Mouse (Mus musculus) kidney, embryonic 14.5 days (tissue): ENCODE measurements around the gene Rnpep. TPM values are rescaled to one million over a fixed set of nuclear protein-coding genes. Genes with fewer than 3 reads are reported as not detected.
"Not testable (repeated sequence)": the region's sequence is repeated elsewhere in the genome, so short reads cannot be mapped to it uniquely, and the experiment has no call there.

Source experiments
- ATAC-seq: fragments of 200-750 bp; cut with Nextera tagmentation; 2 replicates; pipeline ENCODE4 v1.8.0; 2017; ENCODE audit warnings: moderate number of reproducible peaks, mild to moderate bottlenecking, moderate TSS enrichment, moderate library complexity; ENCODE audit not compliant: low FRiP score, low TSS enrichment
- H3K27ac ChIP-seq: fragments of 300-500 bp; sonication (generic); 2 replicates; pipeline ENCODE4 v1.5.1; 2014; ENCODE audit warnings: low read depth, mild to moderate bottlenecking, low read length, moderate library complexity, mixed read lengths
- H3K27me3 ChIP-seq: fragments of 300-500 bp; sonication (generic); 2 replicates; pipeline ENCODE4 v1.6.1; 2014; ENCODE audit warnings: mild to moderate bottlenecking, low read length; ENCODE audit not compliant: control insufficient read depth, insufficient read depth
- H3K36me3 ChIP-seq: fragments of 300-500 bp; sonication (generic); 2 replicates; pipeline ENCODE4 v1.6.1; 2014; ENCODE audit warnings: low read length, mixed read lengths; ENCODE audit not compliant: control insufficient read depth, insufficient read depth
- H3K4me1 ChIP-seq: fragments of 300-500 bp; sonication (generic); 2 replicates; pipeline ENCODE4 v1.6.1; 2014; ENCODE audit warnings: low read length, mixed read lengths; ENCODE audit not compliant: control insufficient read depth, insufficient read depth
- H3K4me2 ChIP-seq: fragments of 300-500 bp; sonication (generic); replicated peaks from 2 replicates; pipeline ENCODE4 v1.6.1; 2014; ENCODE audit warnings: low read depth, mild to moderate bottlenecking, low read length
- H3K4me3 ChIP-seq: fragments of 300-500 bp; sonication (generic); 2 replicates; pipeline ENCODE4 v1.5.1; 2014; ENCODE audit warnings: mild to moderate bottlenecking, low read length
- H3K9ac ChIP-seq: fragments of 300-500 bp; sonication (generic); 2 replicates; pipeline ENCODE4 v1.6.1; 2014; ENCODE audit warnings: low read depth, mild to moderate bottlenecking, low read length, moderate library complexity
- H3K9me3 ChIP-seq: fragments of 300-500 bp; sonication (generic); 2 replicates; pipeline ENCODE4 v1.6.1; 2016; ENCODE audit warnings: low read length; ENCODE audit not compliant: control insufficient read depth
- WGBS: fragments of 180-500 bp; shearing (Covaris S2); extraction: QIAGEN DNeasy Blood & Tissue Kit; methylation state at CpG from one replicate; pipeline ENCODE4 v1.1.7; 2014; 5-methylcytosine and 5-hydroxymethylcytosine counted together
- polyA plus RNA-seq: library from polyadenylated mRNA; unstranded; fragments of >200 nt; fragmentation: Nextera tagmentation; extraction: Ambion mirVana; gene quantifications from 2 replicates; pipeline ENCODE4 v1.2.1, GENCODE M21; 2014

The Rnpep gene
- polyA plus RNA-seq, 1 experiment from 2014 or later: 86.8 TPM

DNA sequence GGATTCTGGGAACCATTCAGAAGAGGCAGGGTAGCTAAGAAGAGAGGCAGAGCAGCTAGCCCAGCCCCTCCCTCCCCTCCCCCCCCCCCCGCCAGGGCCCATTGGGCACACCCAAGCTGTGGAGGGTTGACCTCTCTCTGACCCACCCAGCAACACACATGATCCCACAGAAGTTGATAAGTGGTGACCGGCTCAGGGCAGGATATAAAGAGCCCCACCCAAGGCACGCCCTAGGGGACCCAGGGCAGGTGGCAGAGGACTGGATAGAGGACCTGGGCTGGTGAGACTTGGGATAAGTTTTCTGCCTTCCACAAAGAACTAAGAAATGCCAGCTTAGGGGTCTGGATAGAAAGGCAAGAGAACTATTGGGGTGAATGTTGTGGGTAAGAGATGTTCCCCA, 33.2 kb downstream of the Rnpep start:
- H3K9ac ChIP-seq: no peak overlapping the region
- no peak overlapping the region for H3K27ac ChIP-seq
- ATAC-seq: no peak
- H3K4me2 ChIP-seq: no peak overlapping the region
- no peaks in the 10 kb centered on the region for H3K9me3 ChIP-seq
- H3K4me1 ChIP-seq: no peaks in the 10 kb centered on the region
- H3K27me3 ChIP-seq: no peaks in the 10 kb centered on the region; the same call in 1 of the 2 replicates
- no peaks in the 10 kb centered on the region for H3K36me3 ChIP-seq
- H3K4me3 ChIP-seq: no peak overlapping the region
- WGBS: 64% methylated on average over 2 of the region's 3 CpGs

DNA sequence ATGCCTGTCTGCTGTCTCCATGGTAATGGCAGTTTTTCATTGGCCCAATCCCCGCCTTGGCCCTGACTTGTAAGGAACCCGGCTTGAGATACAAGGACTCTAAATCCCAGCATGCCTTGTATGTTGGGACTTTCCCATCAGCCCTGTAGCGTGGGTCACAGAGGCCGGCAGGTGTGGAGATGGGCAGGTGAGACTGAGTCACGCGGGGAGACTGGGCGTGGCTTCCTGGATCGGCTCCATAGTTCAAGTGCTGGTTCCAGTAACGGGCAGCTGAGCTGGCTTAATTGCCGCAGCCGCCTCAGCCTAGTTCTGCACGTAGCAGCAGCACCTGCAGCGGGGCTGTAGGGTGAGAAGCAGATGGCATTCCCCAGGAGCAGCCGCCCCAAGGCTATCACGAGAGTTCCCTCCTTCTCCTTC, 35.4 kb downstream of the Rnpep start:
- WGBS: 3% methylated on average over 15 of the region's 15 CpGs
- peak overlapping the region; percentile 11; the same call in 1 of the 2 replicates for H3K4me3 ChIP-seq
- peak; percentile 69 for ATAC-seq
- no peaks in the 10 kb centered on the region for H3K4me1 ChIP-seq
- no peak overlapping the region for H3K27ac ChIP-seq
- no peak overlapping the region for H3K9ac ChIP-seq
- peak overlapping the region; percentile 21 for H3K4me2 ChIP-seq
- no peaks in the 10 kb centered on the region; the same call in 1 of the 2 replicates for H3K27me3 ChIP-seq
- H3K9me3 ChIP-seq: no peaks in the 10 kb centered on the region
- H3K36me3 ChIP-seq: no peaks in the 10 kb centered on the region

DNA sequence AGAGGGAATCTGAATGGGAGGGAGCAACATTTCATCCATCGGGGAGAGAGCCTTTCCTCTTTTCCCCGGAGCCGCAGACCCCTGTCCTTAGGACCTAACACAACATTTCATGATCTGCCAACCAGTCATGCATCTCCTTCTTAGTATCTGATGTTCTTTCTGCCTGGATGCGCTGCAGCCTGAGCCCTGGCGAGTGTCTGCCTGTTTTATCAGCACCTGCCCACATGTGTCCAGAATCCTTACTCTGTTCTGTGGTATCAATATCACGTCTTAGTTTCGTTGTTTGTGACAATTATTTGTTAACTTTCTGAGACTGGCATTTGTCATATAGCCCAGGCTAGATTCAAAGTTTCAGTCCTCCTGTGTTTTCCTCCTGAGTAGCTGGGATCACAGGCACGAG, 39.9 kb downstream of the Rnpep start:
- Histone ChIP-seq H3K4me1 (no peaks in the 10 kb centered on the region), H3K4me3 (no peak overlapping the region), H3K36me3 (no peaks in the 10 kb centered on the region), H3K9me3 (no peaks in the 10 kb centered on the region), H3K27ac (no peak overlapping the region), H3K27me3 (no peaks in the 10 kb centered on the region; the same call in 1 of the 2 replicates), H3K9ac (no peak overlapping the region), H3K4me2 (no peak overlapping the region)
- 76% methylated on average over 8 of the region's 8 CpGs for WGBS
- no peak for ATAC-seq

DNA sequence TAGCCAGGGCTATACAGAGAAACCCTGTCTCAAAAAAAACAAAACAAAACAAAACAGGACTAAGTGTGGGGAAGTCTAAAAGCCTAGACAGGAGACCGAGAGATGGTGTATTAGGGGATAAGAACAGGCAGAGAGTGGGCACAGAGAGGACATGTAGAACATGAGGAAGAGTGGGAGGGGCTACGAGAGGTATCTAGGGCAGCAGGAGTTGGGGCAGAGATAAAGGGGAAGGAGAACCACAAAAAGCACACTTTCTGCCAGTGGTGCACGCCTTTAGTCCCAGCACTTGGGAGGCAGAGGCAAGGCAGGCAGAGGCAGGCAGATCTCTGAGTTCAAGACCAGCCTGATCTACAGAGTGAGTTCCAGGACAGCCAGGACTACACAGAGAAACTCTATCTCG, 43.7 kb downstream of the Rnpep start:
- not testable (repeated sequence) for H3K9ac ChIP-seq, H3K9me3 ChIP-seq, ATAC-seq, H3K4me1 ChIP-seq, H3K4me3 ChIP-seq, H3K27ac ChIP-seq, H3K4me2 ChIP-seq, H3K27me3 ChIP-seq, H3K36me3 ChIP-seq
- 92% methylated on average over 4 of the region's 4 CpGs for WGBS

DNA sequence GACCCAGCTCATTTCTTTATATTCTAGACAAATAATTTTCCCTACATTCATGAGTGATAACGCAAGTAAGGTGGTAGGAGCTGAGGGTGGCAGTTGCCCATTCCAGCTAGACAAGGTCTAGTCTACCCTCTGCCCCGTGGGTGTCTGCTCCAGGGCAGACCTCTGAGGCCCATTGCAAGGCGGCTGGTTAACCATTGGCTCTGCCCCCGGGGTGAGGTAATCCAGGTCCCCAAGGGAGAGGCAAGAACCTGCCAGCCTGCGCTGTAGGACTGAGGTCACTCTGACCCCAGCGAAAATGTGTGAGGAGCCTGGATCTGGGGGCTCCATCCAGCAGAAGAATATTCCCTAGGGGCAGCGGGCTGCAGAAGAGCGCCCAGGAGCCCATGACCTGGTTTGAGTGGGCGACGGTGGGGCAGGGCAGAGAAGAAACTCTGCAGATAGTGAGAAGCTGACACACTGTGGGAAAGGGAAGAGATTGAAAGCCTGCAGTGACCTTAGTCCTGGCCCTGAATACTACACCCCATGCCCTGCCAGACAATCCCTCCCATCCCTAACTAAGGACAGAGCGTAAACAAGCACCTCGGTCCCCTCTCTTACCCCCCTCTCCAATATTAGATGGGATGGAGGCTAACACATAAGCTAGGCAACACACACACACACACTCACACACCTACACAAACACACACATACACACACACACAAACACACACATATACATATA, 46.6 kb downstream of the Rnpep start:
- 51% methylated on average over 12 of the region's 12 CpGs for WGBS
- ATAC-seq: no peak; the same call in 1 of the 2 replicates
- H3K27ac ChIP-seq: no peak overlapping the region
- H3K4me2 ChIP-seq: no peak overlapping the region
- H3K9me3 ChIP-seq: no peaks in the 10 kb centered on the region
- no peak overlapping the region for H3K4me3 ChIP-seq
- H3K9ac ChIP-seq: no peak overlapping the region
- H3K4me1 ChIP-seq: no peaks in the 10 kb centered on the region
- no peaks in the 10 kb centered on the region for H3K27me3 ChIP-seq
- H3K36me3 ChIP-seq: no peaks in the 10 kb centered on the region

DNA sequence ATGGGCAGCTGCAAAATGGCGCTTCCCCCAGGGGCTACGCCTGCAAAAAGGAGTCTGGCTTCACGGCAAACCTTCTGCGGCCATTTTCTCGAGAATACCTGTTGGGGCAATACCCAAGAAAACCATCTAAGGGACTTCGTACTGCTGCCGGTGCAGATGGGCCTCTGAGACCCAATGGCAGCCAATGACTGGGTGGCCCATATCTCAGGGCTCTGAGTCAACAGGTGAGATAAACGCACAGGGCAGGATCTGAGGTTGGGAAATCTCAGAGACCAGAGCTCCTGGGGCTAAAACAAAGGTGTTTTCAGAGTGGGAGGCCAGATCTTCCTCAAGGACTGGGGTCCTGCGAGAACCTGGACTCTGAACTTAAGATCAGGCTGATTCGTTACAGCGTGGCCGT, 49.1 kb downstream of the Rnpep start:
- Histone ChIP-seq H3K27me3 (no peaks in the 10 kb centered on the region), H3K36me3 (no peaks in the 10 kb centered on the region), H3K4me2 (no peak overlapping the region), H3K27ac (no peak overlapping the region), H3K9me3 (no peaks in the 10 kb centered on the region), H3K4me3 (no peak overlapping the region), H3K9ac (no peak overlapping the region), H3K4me1 (no peaks in the 10 kb centered on the region)
- 89% methylated on average over 12 of the region's 12 CpGs for WGBS
- no peak for ATAC-seq

DNA sequence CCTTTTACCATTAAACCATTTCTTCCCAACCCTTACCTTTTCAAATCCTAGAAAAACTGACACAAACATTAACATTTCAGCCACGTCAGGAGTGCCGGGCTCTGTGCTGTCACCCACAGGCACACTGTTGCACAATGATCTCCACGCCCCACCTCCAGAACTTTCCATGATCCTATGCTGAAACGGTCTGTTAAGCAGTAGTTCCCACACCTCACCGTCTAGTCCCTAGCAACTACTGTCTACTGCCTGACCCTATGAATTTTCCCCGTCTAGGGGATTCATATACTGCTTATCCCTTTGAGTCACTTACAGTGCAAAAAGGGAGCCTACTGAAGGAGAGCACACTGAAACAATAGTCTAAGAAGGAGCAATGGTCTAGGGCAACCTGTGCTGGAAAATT, 49.9 kb downstream of the Rnpep start:
- no peak for ATAC-seq
- H3K36me3 ChIP-seq: no peaks in the 10 kb centered on the region
- H3K9ac ChIP-seq: no peak overlapping the region
- no peak overlapping the region for H3K4me3 ChIP-seq
- no peaks in the 10 kb centered on the region for H3K27me3 ChIP-seq
- WGBS: 81% methylated on average over 6 of the region's 6 CpGs
- no peak overlapping the region for H3K4me2 ChIP-seq
- H3K9me3 ChIP-seq: no peaks in the 10 kb centered on the region
- no peak overlapping the region for H3K27ac ChIP-seq
- H3K4me1 ChIP-seq: no peaks in the 10 kb centered on the region

DNA sequence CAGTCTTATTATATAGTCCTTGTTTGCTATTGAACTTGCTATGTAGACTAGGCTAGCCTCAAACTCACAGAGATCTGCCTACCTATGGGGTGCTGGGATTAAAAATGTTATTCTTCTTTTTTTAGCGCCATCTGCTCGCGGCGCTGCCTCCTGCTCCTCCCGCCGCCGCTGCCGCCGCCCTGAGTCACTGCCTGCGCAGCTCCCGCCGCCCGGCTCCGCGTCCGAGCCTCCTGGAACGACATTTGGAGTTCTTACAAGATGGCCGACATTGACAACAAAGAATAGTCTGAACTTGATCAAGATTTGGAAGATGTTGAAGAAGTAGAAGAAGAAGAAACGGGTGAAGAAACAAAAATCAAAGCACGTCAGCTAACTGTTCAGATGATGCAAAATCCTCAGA, 52.0 kb downstream of the Rnpep start:
- WGBS: 85% methylated on average over 20 of the region's 20 CpGs
- H3K9me3 ChIP-seq, H3K4me3 ChIP-seq, ATAC-seq, H3K36me3 ChIP-seq, H3K4me2 ChIP-seq, H3K27me3 ChIP-seq, H3K27ac ChIP-seq, H3K9ac ChIP-seq, H3K4me1 ChIP-seq: not testable (repeated sequence)

DNA sequence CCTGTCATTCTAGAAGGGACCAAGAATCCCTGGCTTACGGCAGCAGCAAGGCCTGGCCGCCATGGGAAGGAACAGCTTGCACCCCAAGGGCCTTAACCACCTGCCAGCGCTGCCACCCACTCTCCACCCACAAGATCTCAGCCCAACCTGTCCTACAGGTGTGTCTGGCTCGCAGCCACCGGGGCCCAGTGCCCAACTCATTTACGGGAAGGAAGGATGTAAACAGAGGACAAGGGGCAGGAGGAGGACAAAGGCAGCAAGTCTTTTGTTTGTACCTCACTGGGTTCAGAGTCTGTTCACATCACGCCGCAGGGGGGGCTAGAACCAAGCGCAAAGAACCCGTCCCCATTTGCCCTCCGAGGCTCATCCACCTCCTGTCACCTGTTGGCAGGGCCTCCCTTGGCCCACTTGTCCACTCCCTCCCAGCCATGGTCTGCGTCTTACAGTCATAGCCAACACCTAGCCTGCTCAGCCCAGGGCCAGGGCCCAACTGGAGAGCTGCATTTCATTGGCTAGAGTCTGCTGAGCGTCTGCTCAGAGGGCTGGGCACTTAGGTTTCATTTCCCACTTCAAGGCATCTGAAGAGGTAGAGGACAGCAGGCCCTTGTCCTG, 56.4 kb downstream of the Rnpep start:
- no peak for ATAC-seq
- no peaks in the 10 kb centered on the region for H3K27me3 ChIP-seq
- H3K4me3 ChIP-seq: no peak overlapping the region
- no peaks in the 10 kb centered on the region for H3K4me1 ChIP-seq
- WGBS: 80% methylated on average over 13 of the region's 13 CpGs
- no peaks in the 10 kb centered on the region for H3K36me3 ChIP-seq
- no peaks in the 10 kb centered on the region for H3K9me3 ChIP-seq
- no peak overlapping the region for H3K4me2 ChIP-seq
- no peak overlapping the region for H3K27ac ChIP-seq
- no peak overlapping the region for H3K9ac ChIP-seq
